Mouse (Mus musculus) testis, adult 2 months (tissue): ENCODE measurements around the gene Shisal1. TPM values are rescaled to one million over a fixed set of nuclear protein-coding genes. Genes with fewer than 3 reads are reported as not detected.

Experiments
- H3K27ac ChIP-seq: fragments of 200-500 bp; 2 replicates; pipeline ENCODE4 v1.5.1; 2012; ENCODE audit warnings: low read depth, low read length; ENCODE audit not compliant: control insufficient read depth, insufficient read depth
- H3K27me3 ChIP-seq: fragments of 200-500 bp; 2 replicates; pipeline ENCODE4 v1.6.1; 2012; ENCODE audit warnings: mild to moderate bottlenecking, low read length, moderate library complexity; ENCODE audit not compliant: control insufficient read depth, insufficient read depth
- H3K36me3 ChIP-seq: fragments of 200-500 bp; 2 replicates; pipeline ENCODE4 v1.6.1; 2012; ENCODE audit warnings: mild to moderate bottlenecking, low read length; ENCODE audit not compliant: control insufficient read depth, insufficient read depth
- H3K4me1 ChIP-seq: fragments of 200-500 bp; 2 replicates; pipeline ENCODE4 v1.6.1; 2012; ENCODE audit warnings: low read length; ENCODE audit not compliant: control insufficient read depth, insufficient read depth
- H3K4me3 ChIP-seq: fragments of 200-500 bp; 2 replicates; pipeline ENCODE4 v1.5.1; 2012; ENCODE audit warnings: low read depth, mild to moderate bottlenecking, low read length, moderate library complexity, mixed read lengths; ENCODE audit not compliant: control insufficient read depth
- CTCF ChIP-seq: fragments of 200-500 bp; IDR thresholded peaks from 2 replicates; pipeline ENCODE4 v1.5.1; 2012; ENCODE audit warnings: low read depth, mild to moderate bottlenecking, inconsistent platforms, low read length, moderate library complexity; ENCODE audit not compliant: control insufficient read depth, insufficient read depth, insufficient replicate concordance
- POLR2A ChIP-seq: fragments of 200-500 bp; IDR thresholded peaks from 2 replicates; pipeline ENCODE4 v1.6.1; 2012; ENCODE audit warnings: low read depth, mild to moderate bottlenecking, inconsistent platforms, low read length, moderate library complexity; ENCODE audit not compliant: control insufficient read depth
- polyA plus RNA-seq: library from polyadenylated mRNA; depleted of rRNA; stranded (reverse); fragments of >200 nt; gene quantifications from 2 replicates; pipeline ENCODE4 v1.2.3, GENCODE M21; 2012

Gene Shisal1
- polyA plus RNA-seq, 1 experiment: 1.2 TPM

- TF ChIP-seq CTCF (no peak), POLR2A (no peak)
- Histone ChIP-seq H3K4me3 (no peak overlapping the region), H3K27me3 (no peaks in the 10 kb centered on the region), H3K36me3 (no peaks in the 10 kb centered on the region), H3K27ac (no peak overlapping the region), H3K4me1 (no peaks in the 10 kb centered on the region)
These were observed 21.2 kb downstream of the Shisal1 start for GRCm38 (mm10) chr15:84425733-84426132.

- Histone ChIP-seq H3K27me3 (no peaks in the 10 kb centered on the region), H3K27ac (no peak overlapping the region)
- TF ChIP-seq POLR2A (no peak; the same call in 1 of the 2 replicates), CTCF (no peak)
These were observed 23.1 kb downstream of the Shisal1 start for GRCm38 (mm10) chr15:84423781-84424180.

GRCm38 (mm10) chr15:84418266-84418610 is 28.7 kb downstream of the Shisal1 start:
- TF ChIP-seq CTCF: no peak
- no peak for TF ChIP-seq POLR2A
- Histone ChIP-seq H3K4me3 (no peak overlapping the region), H3K4me1 (no peaks in the 10 kb centered on the region; the same call in 1 of the 2 replicates), H3K27me3 (no peaks in the 10 kb centered on the region), H3K27ac (no peak overlapping the region), H3K36me3 (no peaks in the 10 kb centered on the region)

More at GRCm38 (mm10) chr15:84423781-84424180, 23.1 kb downstream of the Shisal1 start:
- Histone ChIP-seq H3K36me3 (no peaks in the 10 kb centered on the region), H3K4me1 (no peaks in the 10 kb centered on the region), H3K4me3 (no peak overlapping the region)

GRCm38 (mm10) chr15:84417592-84418265 is 29.2 kb downstream of the Shisal1 start:
- H3K27ac ChIP-seq: no peak overlapping the region
- no peak overlapping the region for H3K4me3 ChIP-seq
- no peaks in the 10 kb centered on the region for H3K27me3 ChIP-seq
- no peaks in the 10 kb centered on the region; the same call in 1 of the 2 replicates for H3K4me1 ChIP-seq
- TF ChIP-seq CTCF: no peak
- no peak for TF ChIP-seq POLR2A
- no peaks in the 10 kb centered on the region for H3K36me3 ChIP-seq

DNA sequence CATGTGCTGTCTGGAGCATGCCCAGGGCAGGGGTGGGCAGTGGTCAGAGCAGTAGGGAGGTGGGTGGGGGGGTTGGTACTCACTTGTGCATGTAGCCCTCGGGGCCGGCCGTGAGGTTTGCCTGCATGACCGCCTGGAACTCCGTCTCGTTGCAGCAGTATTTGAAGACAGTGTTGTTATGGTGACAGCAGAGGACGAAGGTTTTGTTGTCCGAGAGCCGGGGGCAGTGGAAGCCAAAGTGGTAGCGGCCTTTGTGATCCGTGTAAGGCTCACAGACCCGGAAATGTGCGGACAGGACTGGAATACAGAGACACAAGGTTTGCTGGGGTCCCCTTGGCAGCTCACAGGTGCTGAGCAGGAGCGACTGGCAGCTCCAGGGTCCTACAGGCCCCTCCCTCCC is 29.9 kb downstream of the Shisal1 start:
- H3K27ac ChIP-seq: no peak overlapping the region
- no peaks in the 10 kb centered on the region; the same call in 1 of the 2 replicates for H3K4me1 ChIP-seq
- H3K27me3 ChIP-seq: no peaks in the 10 kb centered on the region

DNA sequence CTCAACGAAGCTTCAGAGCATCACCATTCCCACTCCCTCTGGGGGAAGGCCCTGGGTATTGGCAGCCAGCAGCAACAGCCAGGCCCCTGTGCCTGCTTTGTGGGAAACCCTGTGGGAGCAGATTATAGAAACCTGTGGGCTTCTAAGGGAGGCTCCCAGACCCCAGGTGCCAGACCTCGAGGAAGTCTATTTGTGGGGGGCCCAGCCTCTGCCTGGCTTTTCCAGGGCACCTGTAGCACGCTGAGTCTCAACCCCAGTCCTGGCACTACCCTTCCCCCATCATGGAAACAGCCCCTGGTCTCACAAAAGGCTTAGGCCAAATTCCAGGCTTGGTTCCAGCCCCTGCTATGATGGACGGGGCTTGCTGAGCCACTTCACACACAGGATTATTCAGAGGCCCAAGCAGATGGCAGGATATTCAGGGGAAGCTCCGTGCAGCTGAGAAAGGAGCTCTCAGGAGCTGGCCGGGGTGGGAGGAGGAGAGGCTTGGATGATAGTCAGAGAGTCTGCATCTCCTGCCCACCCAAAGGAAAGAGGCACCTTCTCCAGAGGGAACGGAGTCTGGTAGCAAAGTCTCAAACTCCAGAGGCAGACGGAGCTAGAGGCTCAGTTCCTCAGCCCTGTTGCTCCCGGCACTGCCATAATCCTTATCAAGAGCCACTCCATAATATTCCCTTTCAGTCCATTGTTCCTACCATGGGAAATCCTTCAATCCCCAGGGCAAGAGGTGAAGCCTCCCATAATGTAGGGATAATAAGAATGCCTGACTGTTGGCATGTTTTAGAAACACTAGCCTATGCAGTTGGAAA is 32.7 kb downstream of the Shisal1 start:
- no peak overlapping the region for H3K4me3 ChIP-seq
- no peaks in the 10 kb centered on the region for H3K27me3 ChIP-seq
- no peaks in the 10 kb centered on the region for H3K36me3 ChIP-seq
- H3K4me1 ChIP-seq: no peaks in the 10 kb centered on the region; the same call in 1 of the 2 replicates
- H3K27ac ChIP-seq: no peak overlapping the region
- TF ChIP-seq CTCF (no peak), POLR2A (no peak)

More for the DNA sequence above, 29.9 kb downstream of the Shisal1 start:
- Histone ChIP-seq H3K4me3 (no peak overlapping the region), H3K36me3 (no peaks in the 10 kb centered on the region)
- TF ChIP-seq POLR2A (no peak), CTCF (no peak)

DNA sequence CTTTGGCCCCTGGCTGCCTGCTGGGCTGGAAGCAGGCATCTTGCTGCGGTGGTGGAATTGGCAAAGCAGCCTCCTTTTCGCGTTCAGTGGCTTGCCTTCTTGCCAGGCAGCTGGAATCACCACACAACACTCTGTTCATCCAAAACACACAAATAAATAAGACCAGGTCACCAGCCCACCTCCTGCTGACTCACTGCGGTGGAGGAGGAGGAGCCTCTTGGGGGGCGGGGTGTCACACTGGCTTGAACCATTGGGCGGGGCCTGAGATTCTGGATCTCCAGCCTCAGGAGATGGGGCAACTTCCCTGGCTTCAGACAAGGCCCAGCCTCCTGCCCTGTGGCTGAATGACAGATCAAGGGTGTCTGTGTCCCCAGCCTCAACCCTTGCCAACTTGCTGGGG is 34.5 kb downstream of the Shisal1 start:
- Histone ChIP-seq H3K4me1 (no peaks in the 10 kb centered on the region), H3K27ac (no peak overlapping the region), H3K36me3 (no peaks in the 10 kb centered on the region)

DNA sequence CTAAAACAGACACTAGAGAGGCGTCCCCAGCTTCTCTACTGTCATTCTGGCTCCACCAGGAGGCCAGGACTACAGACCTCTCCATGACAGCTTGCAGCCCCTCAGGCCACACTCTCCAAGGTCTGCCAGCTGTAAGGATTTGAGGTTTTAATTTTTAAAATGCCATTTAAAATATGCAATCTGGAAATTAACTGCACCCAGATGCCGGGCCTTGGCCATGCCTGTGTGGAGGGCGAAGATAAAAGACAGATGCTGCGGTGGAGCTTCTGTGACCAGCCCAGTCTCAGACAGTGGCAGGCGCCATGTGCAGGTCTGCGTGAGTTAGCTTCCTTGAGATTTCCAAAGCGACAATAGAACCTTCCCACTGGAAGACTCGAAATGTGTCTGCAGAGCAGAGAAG is 36.8 kb downstream of the Shisal1 start:
- TF ChIP-seq POLR2A: no peak
- no peak for TF ChIP-seq CTCF
- Histone ChIP-seq H3K27ac (no peak overlapping the region), H3K36me3 (no peaks in the 10 kb centered on the region), H3K27me3 (no peaks in the 10 kb centered on the region), H3K4me1 (no peaks in the 10 kb centered on the region), H3K4me3 (no peak overlapping the region)

More for the DNA sequence above, 34.5 kb downstream of the Shisal1 start:
- Histone ChIP-seq H3K4me3 (no peak overlapping the region), H3K27me3 (no peaks in the 10 kb centered on the region)
- TF ChIP-seq CTCF (no peak), POLR2A (no peak)
